Mouse (Mus musculus): ENCODE data around the gene Antxr2. TPM values are rescaled to one million over a fixed set of nuclear protein-coding genes. Genes with fewer than 3 reads are reported as not detected.
A peak's percentile ranks its signal among the peaks of the same experiment; 100 is the strongest.

Gene Antxr2
- polyA plus RNA-seq, 1 experiment from 2014 or later = 19.7 TPM

GRCm38 (mm10) chr5:97954193-97954772 lies 76.6 kb downstream of the Antxr2 start:
- Histone ChIP-seq H3K4me3 (replicated peaks) (no peak overlapping the region), H3K27me3 (replicated peaks) (no peaks in the 10 kb centered on the region)
- WGBS = 81% methylated on average over 5 of the region's 5 CpGs

DNA sequence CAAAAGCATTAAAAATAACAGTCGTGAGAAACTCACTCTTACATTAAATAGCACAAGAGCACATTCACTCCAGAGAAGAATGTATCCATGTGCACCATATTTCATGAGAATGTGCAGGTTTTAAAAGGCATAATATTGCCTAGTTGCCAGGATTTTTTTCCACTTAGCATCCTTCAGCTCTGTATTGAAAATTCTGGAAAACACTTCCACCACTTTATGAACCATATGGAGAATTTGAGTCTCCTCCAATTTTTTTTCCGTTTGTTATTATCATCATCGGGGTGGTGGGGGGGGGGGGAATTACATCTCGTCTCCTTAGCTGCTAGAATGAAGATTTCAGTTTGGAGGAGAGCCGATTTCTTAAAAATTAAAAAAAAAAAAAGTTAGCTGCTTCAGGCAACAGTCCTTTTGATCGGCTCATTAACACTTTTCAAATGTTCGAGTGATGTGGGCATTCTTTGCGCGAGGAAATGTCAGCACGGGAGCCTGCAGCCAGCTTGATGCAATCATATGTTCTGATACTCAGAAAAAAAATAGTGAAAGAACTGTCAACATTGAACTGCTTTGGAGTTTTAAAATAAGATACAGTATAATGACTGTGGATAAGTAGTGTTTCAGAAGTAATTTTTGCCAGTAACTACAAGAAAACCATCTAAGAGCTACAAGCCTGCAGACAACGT lies 77.5 kb downstream of the Antxr2 start:
- Histone ChIP-seq H3K27ac (no peak overlapping the region), H3K36me3 (no peaks in the 10 kb centered on the region), H3K4me2 (no peak overlapping the region), H3K27me3 (replicated peaks) (no peaks in the 10 kb centered on the region), H3K4me3 (replicated peaks) (no peak overlapping the region), H3K9me3 (no peaks in the 10 kb centered on the region), H3K4me1 (no peaks in the 10 kb centered on the region), H3K9ac (no peak overlapping the region)
- WGBS = 53% methylated on average over 11 of the region's 11 CpGs
- peak; percentile 22; the same call in 1 of the 2 replicates for ATAC-seq (ENCODE audit: insufficient read depth, low FRiP score, low read depth)

More at GRCm38 (mm10) chr5:97954193-97954772, 76.6 kb downstream of the Antxr2 start:
- no peak overlapping the region for H3K27ac ChIP-seq
- no peaks in the 10 kb centered on the region for H3K9me3 ChIP-seq
- H3K4me2 ChIP-seq = no peak overlapping the region
- ATAC-seq (ENCODE audit: insufficient read depth, low FRiP score, low read depth) = no peak
- no peaks in the 10 kb centered on the region for H3K36me3 ChIP-seq
- no peak overlapping the region for H3K9ac ChIP-seq
- no peaks in the 10 kb centered on the region for H3K4me1 ChIP-seq

DNA sequence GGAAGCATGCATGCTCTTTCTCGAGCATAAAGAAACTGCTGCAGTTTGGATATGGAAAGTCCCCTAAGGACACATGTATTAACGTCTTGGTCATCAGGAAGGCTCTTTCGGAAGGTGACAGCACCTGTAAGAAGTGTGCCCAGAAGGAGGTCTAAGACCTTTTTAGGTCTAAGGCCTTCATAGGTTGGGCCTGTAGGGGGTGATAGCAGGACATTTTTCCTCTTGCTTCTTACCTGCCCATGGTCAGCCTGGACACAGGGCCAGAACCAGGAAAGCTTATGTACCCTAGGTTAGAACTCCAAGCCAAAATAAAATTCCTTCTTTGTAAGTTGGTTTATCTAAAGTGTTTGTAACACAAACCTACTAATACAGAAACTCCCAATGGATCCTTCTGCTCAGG lies 83.6 kb downstream of the Antxr2 start:
- H3K36me3 ChIP-seq = peaks cover 3% of the 10 kb centered on the region; the same call in 1 of the 2 replicates
- H3K9ac ChIP-seq = no peak overlapping the region
- ATAC-seq (ENCODE audit: insufficient read depth, low FRiP score, low read depth) = no peak
- H3K27me3 ChIP-seq (replicated peaks) = no peaks in the 10 kb centered on the region
- no peak overlapping the region for H3K27ac ChIP-seq
- H3K9me3 ChIP-seq = no peaks in the 10 kb centered on the region
- H3K4me2 ChIP-seq = no peak overlapping the region
- H3K4me1 ChIP-seq = no peaks in the 10 kb centered on the region
- 79% methylated on average over 3 of the region's 3 CpGs for WGBS
- H3K4me3 ChIP-seq (replicated peaks) = no peak overlapping the region

GRCm38 (mm10) chr5:97946236-97946635 lies 84.6 kb downstream of the Antxr2 start:
- H3K27ac ChIP-seq = no peak overlapping the region
- ATAC-seq (ENCODE audit: insufficient read depth, low FRiP score, low read depth) = no peak
- H3K9me3 ChIP-seq = no peaks in the 10 kb centered on the region
- H3K27me3 ChIP-seq (replicated peaks) = no peaks in the 10 kb centered on the region
- H3K4me3 ChIP-seq (replicated peaks) = no peak overlapping the region
- no peak overlapping the region for H3K9ac ChIP-seq
- no peaks in the 10 kb centered on the region for H3K4me1 ChIP-seq
- H3K4me2 ChIP-seq = no peak overlapping the region
- WGBS = 88% methylated on average over 4 of the region's 4 CpGs
- peaks cover 3% of the 10 kb centered on the region; the same call in 1 of the 2 replicates for H3K36me3 ChIP-seq

DNA sequence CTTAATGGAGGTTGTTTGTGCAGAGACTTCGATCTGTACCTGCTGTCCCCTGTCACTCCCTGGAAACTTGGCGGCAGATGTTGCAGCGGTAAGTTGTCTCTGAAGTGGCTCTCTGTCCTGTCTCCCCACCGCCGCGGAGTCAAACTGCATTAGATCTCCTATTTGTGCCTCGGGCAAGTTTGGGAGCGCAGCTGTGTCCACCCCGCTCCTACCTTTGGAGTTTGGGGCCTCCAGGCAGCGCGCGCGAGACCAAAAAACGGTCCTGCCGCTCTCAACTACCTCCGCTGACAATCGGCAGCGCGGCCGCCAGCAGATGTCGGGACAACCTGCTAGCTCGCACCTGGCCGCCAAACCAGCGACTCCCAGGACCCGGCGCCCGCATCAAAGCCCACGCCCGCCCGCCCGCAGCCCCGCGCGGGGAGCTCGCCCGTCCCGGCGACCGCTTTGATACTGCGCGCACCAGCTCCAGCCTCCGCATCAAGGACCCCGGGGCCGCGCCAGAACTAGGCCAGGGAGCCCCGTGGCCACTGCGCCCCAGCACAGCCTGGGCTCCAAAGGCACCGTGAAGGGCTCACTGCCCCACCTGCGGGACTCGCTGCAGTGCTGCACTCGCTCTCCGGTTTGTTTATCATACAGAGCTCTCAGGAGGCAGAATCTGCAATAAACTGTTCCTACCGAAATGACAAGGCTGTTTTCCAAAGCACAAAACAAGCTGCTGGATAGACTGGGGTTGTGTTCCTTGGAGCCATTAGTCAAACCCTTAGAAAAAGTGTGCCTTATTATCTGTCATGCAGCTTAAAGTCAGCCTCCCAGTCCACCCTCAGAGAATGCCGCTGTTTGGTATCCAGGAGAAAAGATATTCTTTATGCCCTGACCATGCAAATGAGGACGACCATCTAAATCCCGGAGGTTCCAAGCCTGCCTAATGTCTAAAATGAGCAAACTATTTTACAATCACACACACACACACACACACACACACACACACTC lies 95.4 kb downstream of the Antxr2 start:
- no peaks in the 10 kb centered on the region for H3K9me3 ChIP-seq
- H3K27me3 ChIP-seq (replicated peaks) = no peaks in the 10 kb centered on the region
- H3K4me2 ChIP-seq = peak overlapping the region; percentile 90
- peak overlapping the region; percentile 16; the same call in 1 of the 2 replicates for H3K9ac ChIP-seq
- no peaks in the 10 kb centered on the region for H3K36me3 ChIP-seq
- 6% methylated on average over 54 of the region's 56 CpGs for WGBS
- H3K4me3 ChIP-seq (replicated peaks) = peak overlapping the region; percentile 48
- ATAC-seq (ENCODE audit: insufficient read depth, low FRiP score, low read depth) = peak; percentile 72
- H3K27ac ChIP-seq = no peak overlapping the region
- 0 out of 2 replicates have a peak, but pooled peaks cover 5% of the 10 kb centered on the region for H3K4me1 ChIP-seq

DNA sequence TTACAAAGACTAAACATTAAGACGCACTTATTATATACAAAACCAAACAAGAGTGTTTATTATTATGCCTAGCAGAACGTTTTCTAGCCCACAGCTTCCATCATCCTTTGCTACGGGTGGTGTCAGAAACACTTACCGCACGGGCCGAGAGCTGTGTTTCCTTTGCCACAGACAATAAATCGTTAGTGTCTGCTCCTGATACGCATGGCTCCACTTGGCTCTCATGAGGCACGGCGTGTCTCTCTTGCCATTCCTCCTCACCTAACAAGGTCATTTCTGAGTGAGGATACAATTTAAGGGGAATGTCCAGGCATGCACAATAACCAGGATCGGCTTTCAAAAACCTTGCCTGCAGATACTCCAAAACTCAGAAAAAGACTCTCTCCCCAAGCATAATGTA lies 113.2 kb downstream of the Antxr2 start:
- Histone ChIP-seq H3K4me3 (replicated peaks) (no peak overlapping the region), H3K4me2 (no peak overlapping the region), H3K4me1 (no peaks in the 10 kb centered on the region), H3K27ac (no peak overlapping the region), H3K9ac (no peak overlapping the region), H3K36me3 (no peaks in the 10 kb centered on the region), H3K9me3 (no peaks in the 10 kb centered on the region), H3K27me3 (replicated peaks) (no peaks in the 10 kb centered on the region)
- ATAC-seq (ENCODE audit: insufficient read depth, low FRiP score, low read depth) = no peak
- WGBS = 50% methylated on average over 11 of the region's 11 CpGs

GRCm38 (mm10) chr5:97914890-97915289 lies 116.0 kb downstream of the Antxr2 start:
- Histone ChIP-seq H3K4me2 (no peak overlapping the region), H3K36me3 (no peaks in the 10 kb centered on the region), H3K27ac (no peak overlapping the region), H3K27me3 (replicated peaks) (no peaks in the 10 kb centered on the region), H3K4me3 (replicated peaks) (no peak overlapping the region), H3K9ac (no peak overlapping the region), H3K9me3 (no peaks in the 10 kb centered on the region), H3K4me1 (no peaks in the 10 kb centered on the region)
- 76% methylated on average over 2 of the region's 2 CpGs for WGBS
- no peak for ATAC-seq (ENCODE audit: insufficient read depth, low FRiP score, low read depth)

- ATAC-seq (ENCODE audit: insufficient read depth, low FRiP score, low read depth) = no peak
- no peaks in the 10 kb centered on the region for H3K9me3 ChIP-seq
- no peaks in the 10 kb centered on the region for H3K36me3 ChIP-seq
- no peak overlapping the region for H3K27ac ChIP-seq
- no peaks in the 10 kb centered on the region for H3K4me1 ChIP-seq
- H3K27me3 ChIP-seq (replicated peaks) = no peaks in the 10 kb centered on the region
- no peak overlapping the region for H3K9ac ChIP-seq
- no peak overlapping the region for H3K4me2 ChIP-seq
- 86% methylated on average over 6 of the region's 6 CpGs for WGBS
- H3K4me3 ChIP-seq (replicated peaks) = no peak overlapping the region
Observed at GRCm38 (mm10) chr5:97913901-97914300, 116.9 kb downstream of the Antxr2 start.

DNA sequence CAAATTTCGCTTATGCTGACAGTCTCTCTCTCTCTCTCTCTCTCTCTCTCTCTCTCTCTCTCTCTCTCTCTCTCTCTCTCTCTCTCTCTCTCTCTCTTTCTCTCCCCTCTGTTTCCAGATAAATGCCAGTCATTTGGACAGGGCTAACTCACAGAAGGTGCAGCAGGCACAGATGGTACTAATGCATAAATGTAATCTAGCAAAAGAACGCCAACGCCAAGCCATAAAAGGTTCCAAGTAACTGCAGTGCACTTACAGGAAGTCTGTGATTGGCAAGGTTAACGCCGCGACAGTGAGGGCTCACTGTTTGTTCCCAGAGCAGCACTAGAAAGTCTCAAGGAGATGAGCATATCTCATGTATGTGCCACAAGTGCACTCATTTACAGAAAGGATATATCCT lies 123.4 kb downstream of the Antxr2 start:
- Histone ChIP-seq H3K36me3 (no peaks in the 10 kb centered on the region), H3K4me1 (no peaks in the 10 kb centered on the region), H3K27ac (no peak overlapping the region), H3K4me3 (replicated peaks) (no peak overlapping the region), H3K4me2 (no peak overlapping the region), H3K9me3 (no peaks in the 10 kb centered on the region), H3K9ac (no peak overlapping the region), H3K27me3 (replicated peaks) (no peaks in the 10 kb centered on the region)
- ATAC-seq (ENCODE audit: insufficient read depth, low FRiP score, low read depth) = no peak
- WGBS = 78% methylated on average over 6 of the region's 6 CpGs

- WGBS = 88% methylated on average over 13 of the region's 13 CpGs
- no peak overlapping the region for H3K4me2 ChIP-seq
- no peak overlapping the region for H3K4me3 ChIP-seq (replicated peaks)
- no peak overlapping the region for H3K9ac ChIP-seq
- no peaks in the 10 kb centered on the region for H3K4me1 ChIP-seq
- no peak for ATAC-seq (ENCODE audit: insufficient read depth, low FRiP score, low read depth)
- H3K27me3 ChIP-seq (replicated peaks) = no peaks in the 10 kb centered on the region
- no peaks in the 10 kb centered on the region for H3K36me3 ChIP-seq
- H3K27ac ChIP-seq = no peak overlapping the region
- H3K9me3 ChIP-seq = no peaks in the 10 kb centered on the region
Observed at GRCm38 (mm10) chr5:97906537-97907266, 124.1 kb downstream of the Antxr2 start.

GRCm38 (mm10) chr5:97905856-97906255 lies 125.0 kb downstream of the Antxr2 start:
- H3K27ac ChIP-seq = no peak overlapping the region
- H3K27me3 ChIP-seq (replicated peaks) = no peaks in the 10 kb centered on the region
- no peaks in the 10 kb centered on the region for H3K9me3 ChIP-seq
- H3K36me3 ChIP-seq = no peaks in the 10 kb centered on the region
- no peak for ATAC-seq (ENCODE audit: insufficient read depth, low FRiP score, low read depth)
- WGBS = 93% methylated on average over 3 of the region's 3 CpGs
- H3K4me3 ChIP-seq (replicated peaks) = no peak overlapping the region
- H3K4me1 ChIP-seq = no peaks in the 10 kb centered on the region
- H3K4me2 ChIP-seq = no peak overlapping the region
- no peak overlapping the region for H3K9ac ChIP-seq
